Mouse (Mus musculus): Measurements from ENCODE around the gene Tespa1.
"Not testable (repeated sequence)": the region's sequence is repeated elsewhere in the genome, so short reads cannot be mapped to it uniquely, and the experiment has no call there.

Gene Tespa1

DNA sequence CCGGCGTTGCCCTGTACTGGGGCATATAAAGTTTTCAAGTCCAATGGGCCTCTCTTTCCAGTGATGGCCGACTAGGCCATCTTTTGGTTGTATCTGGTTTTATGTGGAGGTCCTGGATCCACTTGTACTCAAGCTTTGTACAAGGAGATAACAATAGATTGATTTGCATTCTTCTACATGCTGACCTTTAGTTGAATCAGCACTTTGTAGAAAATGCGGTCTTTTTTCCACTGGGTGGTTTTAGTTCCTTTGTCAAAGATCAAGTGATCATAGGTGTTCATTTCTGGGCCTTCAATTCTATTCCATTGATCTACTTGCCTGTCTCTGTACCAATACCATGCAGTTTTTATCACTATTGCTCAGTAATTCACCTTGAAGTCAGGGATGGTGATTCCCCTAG lies 17.4 kb downstream of the Tespa1 start:
- not testable (repeated sequence) for ATAC-seq (ENCODE audit: insufficient number of reproducible peaks, low FRiP score, low TSS enrichment)

DNA sequence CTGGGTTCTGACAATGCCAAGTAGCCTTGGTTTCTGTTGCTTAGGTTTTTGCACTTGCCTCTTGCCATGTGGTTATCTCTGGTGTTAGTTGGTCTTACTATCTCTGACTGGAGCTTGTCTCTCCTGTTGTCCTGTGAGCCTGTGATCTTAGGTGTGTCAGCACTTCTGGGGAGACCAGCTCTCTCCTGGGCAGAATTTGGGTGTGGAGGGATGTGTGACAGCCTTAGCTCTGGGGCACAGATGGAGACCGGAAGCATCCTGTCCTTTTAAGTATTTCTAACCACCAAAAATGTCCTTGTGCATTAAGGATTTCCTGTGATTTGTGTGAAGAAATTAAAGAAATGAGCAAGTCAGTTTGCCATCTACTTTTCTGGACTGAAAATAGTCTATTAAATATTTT lies 21.4 kb downstream of the Tespa1 start:
- no peak for ATAC-seq (ENCODE audit: insufficient number of reproducible peaks, low FRiP score, low TSS enrichment)

DNA sequence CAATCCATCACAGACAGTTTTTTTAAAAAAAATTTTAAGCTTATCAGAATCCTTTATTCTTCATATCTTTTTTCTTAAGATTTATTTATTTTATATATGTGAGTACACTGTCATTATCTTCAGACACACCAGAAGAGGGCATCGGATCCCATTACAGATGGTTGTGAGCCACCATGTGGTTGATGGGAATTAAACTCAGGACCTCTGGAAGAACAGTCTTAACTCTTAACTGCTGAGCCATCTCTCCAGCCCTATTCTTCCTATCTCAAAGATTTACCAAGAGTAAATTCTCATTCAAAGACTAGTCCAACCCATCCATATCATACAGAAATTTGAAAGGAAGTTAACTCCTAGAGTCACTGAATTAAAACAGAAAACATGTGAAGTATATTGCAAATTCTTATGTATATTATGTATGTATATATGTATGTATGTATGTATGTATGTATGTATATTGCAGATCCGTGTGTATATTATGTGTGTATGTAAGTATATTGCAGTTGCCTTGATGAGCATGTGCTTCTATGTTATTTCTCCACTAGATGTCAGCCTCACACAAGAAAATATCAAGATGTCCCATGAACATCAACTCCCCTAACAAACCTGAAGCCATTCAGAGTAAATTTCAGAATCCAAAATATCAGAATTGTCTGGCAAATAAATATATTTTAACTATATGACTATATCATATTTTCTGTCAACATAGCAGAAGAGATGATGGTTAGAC lies 40.9 kb downstream of the Tespa1 start:
- ATAC-seq (ENCODE audit: insufficient number of reproducible peaks, low FRiP score, low TSS enrichment) = no peak

DNA sequence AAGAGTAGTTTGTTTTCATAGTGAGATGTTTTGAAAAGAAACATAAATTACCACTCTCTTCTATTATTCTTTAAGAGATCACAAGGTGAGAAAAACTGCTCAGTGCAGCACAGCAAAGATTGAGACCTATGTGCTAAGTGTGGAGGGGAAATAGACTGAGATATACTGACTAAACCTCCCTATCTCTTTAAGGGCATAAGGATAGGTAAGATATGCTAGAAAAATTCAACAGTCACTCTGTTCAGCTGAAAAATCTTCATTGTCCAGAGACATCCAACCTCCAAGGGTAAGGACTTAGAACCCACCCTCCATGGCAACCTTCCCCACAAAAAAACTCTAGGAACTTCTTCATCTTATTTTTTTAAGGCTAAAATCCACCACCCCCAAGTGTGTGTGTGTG lies 42.1 kb downstream of the Tespa1 start:
- ATAC-seq (ENCODE audit: insufficient number of reproducible peaks, low FRiP score, low TSS enrichment) = no peak

DNA sequence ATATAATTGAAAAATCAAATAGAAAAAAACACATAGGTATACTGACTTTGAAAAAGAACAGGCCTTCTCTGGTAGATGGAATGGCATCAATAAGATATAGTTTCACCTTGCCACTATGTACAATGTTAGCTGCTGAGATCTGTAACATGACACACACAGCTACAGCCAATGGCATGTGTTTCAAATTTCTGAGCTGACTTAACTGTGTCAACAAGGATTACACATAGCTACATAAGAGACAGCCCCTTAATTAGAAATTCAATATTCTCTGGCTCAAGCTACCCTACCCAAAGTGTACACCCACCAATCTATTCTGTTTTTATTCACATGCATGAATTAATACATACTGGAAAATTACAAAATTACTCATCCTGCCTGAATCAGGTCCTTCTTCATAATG lies 45.7 kb downstream of the Tespa1 start:
- no peak for ATAC-seq (ENCODE audit: insufficient number of reproducible peaks, low FRiP score, low TSS enrichment)

DNA sequence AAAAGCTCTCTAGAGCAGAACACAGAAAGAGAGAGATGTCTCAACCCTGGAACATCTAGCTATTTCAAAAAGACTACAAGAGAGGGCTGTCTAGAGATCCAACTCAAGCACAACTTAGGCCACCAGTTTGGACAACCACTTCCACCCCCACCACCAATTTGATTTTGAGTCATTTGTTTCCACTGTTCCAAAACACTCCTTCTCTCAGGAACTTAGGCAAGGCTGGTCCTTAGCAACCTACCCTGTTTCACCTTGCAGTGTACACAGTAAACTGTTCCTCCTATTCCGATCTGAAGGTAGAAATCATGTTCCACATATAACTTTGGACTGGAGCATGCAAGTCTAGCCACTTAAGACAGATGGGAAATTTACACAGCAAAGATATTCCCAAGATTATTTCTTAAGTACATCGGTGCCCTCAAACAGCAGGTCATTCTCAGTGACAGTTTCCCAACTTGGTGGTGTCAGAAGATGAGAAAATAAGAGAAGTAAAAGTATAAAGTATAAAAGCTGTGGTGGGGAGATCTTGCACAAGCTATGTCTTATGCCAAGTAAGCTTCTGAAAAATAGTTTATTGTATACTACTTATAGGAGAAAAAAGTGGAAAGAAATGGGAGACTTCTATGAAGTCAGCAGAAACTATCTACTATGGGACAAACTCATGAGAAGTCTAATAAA lies 47.5 kb downstream of the Tespa1 start:
- no peak for ATAC-seq (ENCODE audit: insufficient number of reproducible peaks, low FRiP score, low TSS enrichment)

DNA sequence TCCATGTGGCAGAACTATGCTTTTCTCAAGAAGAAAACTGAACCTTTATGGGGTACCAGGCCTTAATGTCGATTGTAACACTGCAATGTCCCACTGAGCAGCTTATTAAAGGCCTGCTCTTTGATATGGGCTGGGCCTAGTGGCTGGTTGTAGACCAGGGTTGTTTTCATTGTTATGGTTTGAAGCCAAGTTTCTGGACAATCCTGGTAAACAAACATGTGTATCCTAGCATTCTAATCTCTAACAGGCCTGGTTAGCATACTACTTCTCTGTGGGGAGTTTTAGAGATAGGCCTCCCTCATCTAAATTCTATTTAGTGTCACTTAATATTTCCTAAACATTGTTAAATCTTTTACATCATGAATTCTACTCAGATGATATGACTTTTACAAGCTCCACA lies 49.0 kb downstream of the Tespa1 start:
- no peak for ATAC-seq (ENCODE audit: insufficient number of reproducible peaks, low FRiP score, low TSS enrichment)

DNA sequence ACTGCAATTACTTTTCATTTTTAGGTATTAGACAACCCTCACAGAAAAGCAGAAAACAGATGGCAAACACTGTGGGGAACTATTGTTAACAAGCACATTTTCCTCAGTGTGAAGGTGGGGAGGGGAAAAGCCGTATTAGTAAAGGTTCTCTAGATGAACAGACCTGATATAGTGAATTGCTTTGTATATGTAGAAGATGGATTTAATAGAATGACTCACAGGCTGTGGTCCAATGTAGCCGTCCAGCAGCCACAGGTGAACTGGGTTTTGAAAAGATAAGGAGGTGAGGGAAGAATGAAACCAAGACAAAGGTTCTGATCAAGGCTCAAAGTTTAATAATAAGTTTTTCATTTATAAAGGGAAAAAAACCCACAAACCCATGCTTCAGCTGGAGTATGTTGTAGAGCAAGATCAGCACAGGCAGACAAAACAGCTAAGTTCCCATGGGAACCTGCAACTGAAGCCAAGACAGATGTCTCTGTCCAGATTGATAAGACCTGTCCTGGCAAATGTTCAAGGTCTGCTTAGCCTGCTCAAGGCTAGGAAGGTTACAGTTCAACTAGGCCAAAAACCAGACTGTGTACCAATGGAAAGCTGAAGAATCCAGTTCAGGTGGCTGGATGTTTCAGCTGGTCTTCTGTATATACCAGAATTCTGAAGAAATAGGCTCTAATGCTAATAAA lies 50.0 kb downstream of the Tespa1 start:
- ATAC-seq (ENCODE audit: insufficient number of reproducible peaks, low FRiP score, low TSS enrichment) = no peak

DNA sequence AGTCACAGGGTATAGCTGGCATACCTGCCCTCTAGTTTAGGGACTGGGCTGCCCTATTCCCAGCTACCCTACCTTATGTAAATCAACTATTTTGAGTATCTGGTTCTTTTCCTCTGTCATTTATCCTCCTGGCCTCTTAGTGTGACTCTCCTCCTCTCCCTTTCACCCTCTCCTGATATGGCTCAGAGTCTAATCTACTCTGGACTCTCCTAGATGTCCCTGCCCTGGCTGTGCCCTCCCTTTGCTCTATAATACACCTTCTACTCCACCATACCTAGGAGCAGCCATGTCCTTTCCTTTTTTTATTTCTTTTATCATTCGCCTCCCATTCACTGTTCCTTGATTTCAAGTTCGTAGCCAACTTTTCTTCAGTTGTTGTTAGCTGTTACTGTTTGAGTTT lies 52.5 kb downstream of the Tespa1 start:
- ATAC-seq (ENCODE audit: insufficient number of reproducible peaks, low FRiP score, low TSS enrichment) = no peak

DNA sequence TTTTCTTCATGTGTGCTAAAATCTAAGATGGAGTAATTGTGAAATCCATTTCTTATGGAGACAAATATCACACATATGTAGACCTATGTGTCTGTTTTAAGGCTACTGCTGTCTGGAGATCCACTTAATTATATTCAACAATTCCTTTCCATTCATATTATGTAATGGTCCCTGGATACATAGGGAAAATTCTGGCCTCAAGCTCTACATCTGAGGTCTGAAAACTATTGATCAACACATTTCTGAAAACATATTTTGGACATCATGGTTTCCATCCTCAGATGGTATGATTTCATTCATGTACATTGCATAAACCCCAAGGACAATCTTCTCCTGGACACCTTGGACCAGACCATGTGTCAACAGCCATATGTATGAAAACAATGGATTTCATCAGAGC lies 71.6 kb downstream of the Tespa1 start, which contains the start of gene Vmn2r84:
TSS of gene Vmn2r84 (minus strand) at position 101 of the 400 bp plus-strand sequence.
- no peak for ATAC-seq (ENCODE audit: insufficient number of reproducible peaks, low FRiP score, low TSS enrichment)

DNA sequence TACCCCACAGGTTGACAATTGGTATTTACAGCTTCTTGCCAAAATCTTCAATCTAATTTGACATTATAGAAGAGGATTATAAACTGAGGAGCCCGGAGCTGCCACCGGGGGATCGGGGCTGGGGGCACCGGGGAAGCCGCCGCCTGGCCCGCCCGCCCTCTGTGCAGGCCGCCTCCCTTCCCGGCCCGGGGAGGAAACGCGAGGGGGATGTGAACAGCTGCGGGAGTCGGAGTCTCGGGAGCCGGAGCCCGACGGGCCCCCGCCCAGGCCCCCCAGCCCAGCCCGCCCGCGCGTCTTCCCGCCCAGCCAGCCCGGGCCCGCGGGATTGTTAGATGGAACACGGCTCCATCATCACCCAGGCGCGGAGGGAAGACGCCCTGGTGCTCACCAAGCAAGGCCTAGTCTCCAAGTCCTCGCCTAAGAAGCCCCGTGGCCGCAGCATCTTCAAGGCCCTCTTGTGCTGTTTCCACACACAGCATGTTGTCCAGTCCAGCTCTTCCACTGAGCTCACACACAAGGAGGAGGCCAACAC lies 89.6 kb downstream of the Tespa1 start:
- not testable (repeated sequence) for ATAC-seq (ENCODE audit: insufficient number of reproducible peaks, low FRiP score, low TSS enrichment)
